Mouse (Mus musculus): Measurements from ENCODE around the gene Gfod1.

DNA sequence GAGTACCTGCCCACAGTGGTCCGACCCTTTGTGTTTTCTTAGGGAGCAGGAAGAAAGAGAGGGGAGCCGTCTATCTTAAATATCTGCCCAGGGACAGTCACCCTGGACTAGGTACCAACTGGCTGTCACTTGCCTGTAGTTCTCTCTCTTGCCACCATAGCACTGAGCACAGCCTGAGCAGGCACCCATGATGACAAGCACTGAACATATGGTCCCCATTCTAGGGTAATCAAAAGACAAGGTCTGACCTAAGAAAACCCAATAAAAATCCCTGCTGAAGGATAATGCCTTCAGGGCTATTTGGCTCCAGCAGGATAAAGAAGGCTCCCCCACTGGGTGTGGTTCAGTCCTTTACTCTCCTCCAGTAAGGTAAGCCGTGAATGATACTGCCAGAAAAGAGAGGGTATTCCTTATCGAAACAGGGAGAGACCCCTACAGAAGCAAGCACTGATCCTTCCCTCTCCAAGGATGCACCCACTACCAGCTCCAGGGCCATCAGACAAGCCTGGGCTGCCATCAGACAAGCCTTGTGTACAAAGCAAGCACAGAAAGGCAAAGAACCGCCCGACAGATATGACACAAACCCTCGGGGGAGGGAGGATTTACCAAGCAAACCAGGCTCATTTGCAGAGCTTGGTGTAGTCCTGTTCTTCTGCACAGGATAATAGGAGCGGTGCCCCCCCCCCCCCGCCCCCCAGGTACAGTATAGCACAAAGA lies 68.9 kb downstream of the Gfod1 start:
- TF ChIP-seq CTCF (IDR thresholded peaks at IDR 0.05; ENCODE audit: borderline replicate concordance, insufficient read depth, low read depth, low read length) (peak; percentile 45), POLR2A (IDR thresholded peaks at IDR 0.05; ENCODE audit: borderline replicate concordance, insufficient read depth, low read length) (no peak)

All from cerebellum, adult 2 months (tissue).